In the genomic region with DNA sequence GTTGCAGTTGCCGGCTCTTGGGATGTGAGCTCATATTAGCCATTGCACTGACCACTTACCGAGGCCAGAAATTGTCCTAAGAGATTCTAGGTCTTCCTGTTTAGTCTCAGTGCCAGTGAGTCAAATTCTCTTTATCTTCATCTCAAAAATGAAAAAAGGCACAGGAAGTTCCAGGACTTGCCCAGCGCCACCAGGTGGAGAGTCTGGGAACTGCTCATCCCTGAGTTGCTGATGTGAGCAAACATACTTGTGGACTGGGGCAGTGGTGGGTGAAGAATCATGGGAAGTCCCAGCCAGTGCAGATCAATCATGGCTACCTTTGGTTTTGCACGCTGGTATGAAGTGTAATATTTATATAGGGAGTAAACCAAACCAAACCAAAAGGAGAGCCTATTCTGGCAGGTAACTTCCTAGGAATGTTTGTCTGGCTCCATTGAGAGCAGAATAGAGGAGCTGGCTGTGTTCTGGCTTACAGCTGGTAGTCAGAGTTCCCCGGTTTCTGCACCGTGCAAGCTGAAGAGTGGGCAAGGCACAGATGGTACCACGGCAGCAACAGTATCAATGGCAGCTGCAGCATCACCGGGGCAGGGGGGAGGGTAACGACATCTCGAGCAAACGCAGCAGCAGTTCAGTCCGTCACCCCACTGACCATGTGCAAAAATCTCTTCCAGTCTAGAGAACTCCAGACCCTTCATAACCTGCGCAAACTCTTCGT, we compare ENCODE assay signal across 8 mouse cellular contexts. TPM values are rescaled to one million over a fixed set of nuclear protein-coding genes. Genes with fewer than 3 reads are reported as not detected.
DNase-seq lines count a peak whose midpoint lies in the region; TF ChIP-seq lines count a peak whose summit lies in the region.

No protein-coding gene starts in this region.

- peak; percentile 77 for TF ChIP-seq CTCF in left cerebral cortex, adult 2 months (IDR thresholded peaks at IDR 0.05)

- peak overlapping the region; percentile 7; the same call in 1 of the 2 replicates for H3K27ac ChIP-seq in left cerebral cortex, adult 2 months

- intact Hi-C loops in left cerebral cortex, adult 2 months (cut with DNase I), result no loop called here

- no peak overlapping the region for H3K4me3 ChIP-seq in left cerebral cortex, adult 2 months

- peak; percentile 44 to 60 for DNase-seq in cerebellum, adult 18-20 months
- DNase-seq in cerebellum, adult 11-12 months, result no peak
- DNase-seq in left cerebral cortex, adult 2 months (ENCODE audit: extremely low spot score in 1 of 2, low spot score in 2 of 2), result peak in 1 of 2 experiments; percentile 68
- no peak for DNase-seq in left cerebral cortex, adult 11 months (ENCODE audit: low spot score)
- DNase-seq in MN1 (ENCODE audit: low spot score), result peak; percentile 69
- peak; percentile 33 for DNase-seq in forelimb bud, embryonic 11.5 days (ENCODE audit: low read depth, low spot score)
- peak; percentile 67 for DNase-seq in retina, embryonic 14.5 days (ENCODE audit: low spot score)
- no peak for DNase-seq in gastrocnemius, adult 8-10 months (ENCODE audit: low spot score in 2 of 2)

RNA-seq across cellular contexts. Expression of gene Lypd6b, which starts 38.7 kb away (rescaled TPM):
- 1 to 10 TPM; 6.3 to 7.4 TPM for total RNA-seq in left cerebral cortex, adult 2 months (2021)
- not detected for total RNA-seq in gastrocnemius, adult 8-10 months (2022)

Comparison
In these comparisons a context has a peak if more than half of its experiments do, and no peak if none do; other contexts are left out.
1. DNase-seq: peak in cerebellum, adult 18-20 months (2 of 2), MN1 (single experiment), forelimb bud, embryonic 11.5 days (single experiment) and retina, embryonic 14.5 days (single experiment); none in cerebellum, adult 11-12 months (single experiment), left cerebral cortex, adult 11 months (single experiment) and gastrocnemius, adult 8-10 months (0 of 2).
2. RNA of gene Lypd6b, which starts 38.7 kb away (total RNA-seq): 6.3 to 7.4 TPM in left cerebral cortex, adult 2 months; not detected in gastrocnemius, adult 8-10 months; every median in the first group is over 4 times any median in the second.